Mouse (Mus musculus) limb, embryonic 12.5 days (tissue): ENCODE results near the gene Smad1. TPM values are rescaled to one million over a fixed set of nuclear protein-coding genes. Genes with fewer than 3 reads are reported as not detected.

Experiments
- ATAC-seq: fragments of 200-750 bp; cut with Nextera tagmentation; 2 replicates; pipeline ENCODE4 v1.8.0; 2017; ENCODE audit warnings: low read depth, moderate TSS enrichment; ENCODE audit not compliant: insufficient number of reproducible peaks, insufficient read depth, low FRiP score, low TSS enrichment
- H3K27ac ChIP-seq: fragments of 300-500 bp; sonication (generic); 2 replicates; pipeline ENCODE4 v1.5.1; 2016; ENCODE audit warnings: mild to moderate bottlenecking, moderate library complexity
- H3K27me3 ChIP-seq: fragments of 300-500 bp; sonication (generic); 2 replicates; pipeline ENCODE4 v1.6.1; 2016; ENCODE audit warnings: mild to moderate bottlenecking, moderate library complexity
- H3K36me3 ChIP-seq: fragments of 300-500 bp; sonication (generic); 2 replicates; pipeline ENCODE4 v1.6.1; 2016; ENCODE audit warnings: mild to moderate bottlenecking, moderate library complexity
- H3K4me1 ChIP-seq: fragments of 300-500 bp; sonication (generic); replicated peaks from 2 replicates; pipeline ENCODE4 v1.6.1; 2016
- H3K4me2 ChIP-seq: fragments of 300-500 bp; sonication (generic); 2 replicates; pipeline ENCODE4 v1.6.1; 2016; ENCODE audit warnings: mild to moderate bottlenecking, moderate library complexity
- H3K4me3 ChIP-seq: fragments of 300-500 bp; sonication (generic); replicated peaks from 2 replicates; pipeline ENCODE4 v1.5.1; 2016; ENCODE audit warnings: mild to moderate bottlenecking
- H3K9ac ChIP-seq: fragments of 300-500 bp; sonication (generic); replicated peaks from 2 replicates; pipeline ENCODE4 v1.6.1; 2016; ENCODE audit warnings: mild to moderate bottlenecking, moderate library complexity
- H3K9me3 ChIP-seq: fragments of 300-500 bp; sonication (generic); 2 replicates; pipeline ENCODE4 v1.6.1; 2016; ENCODE audit warnings: mild to moderate bottlenecking, moderate library complexity
- WGBS: fragments of 180-500 bp; shearing (Covaris S2); methylation state at CpG from one replicate; pipeline ENCODE4 v1.1.7; 2016; 5-methylcytosine and 5-hydroxymethylcytosine counted together
- polyA plus RNA-seq: library from polyadenylated mRNA; unstranded; fragments of >200 nt; fragmentation: Nextera tagmentation; extraction: Ambion mirVana; gene quantifications from 2 replicates; pipeline ENCODE4 v1.2.1, GENCODE M21; 2016

Gene Smad1
- polyA plus RNA-seq, 1 experiment from 2014 or later, result 46.3 TPM

GRCm38 (mm10) chr8:79351916-79352315, 47.4 kb downstream of the Smad1 start:
- Histone ChIP-seq H3K36me3 (peaks cover 73% of the 10 kb centered on the region), H3K4me2 (no peak overlapping the region), H3K27me3 (no peaks in the 10 kb centered on the region), H3K9me3 (no peaks in the 10 kb centered on the region), H3K27ac (0 out of 2 replicates have a peak overlapping the region, but pooled peaks have one; percentile 17), H3K9ac (no peak overlapping the region), H3K4me3 (no peak overlapping the region), H3K4me1 (peaks cover 40% of the 10 kb centered on the region)
- no peak for ATAC-seq
- 81% methylated on average over 8 of the region's 8 CpGs for WGBS

DNA sequence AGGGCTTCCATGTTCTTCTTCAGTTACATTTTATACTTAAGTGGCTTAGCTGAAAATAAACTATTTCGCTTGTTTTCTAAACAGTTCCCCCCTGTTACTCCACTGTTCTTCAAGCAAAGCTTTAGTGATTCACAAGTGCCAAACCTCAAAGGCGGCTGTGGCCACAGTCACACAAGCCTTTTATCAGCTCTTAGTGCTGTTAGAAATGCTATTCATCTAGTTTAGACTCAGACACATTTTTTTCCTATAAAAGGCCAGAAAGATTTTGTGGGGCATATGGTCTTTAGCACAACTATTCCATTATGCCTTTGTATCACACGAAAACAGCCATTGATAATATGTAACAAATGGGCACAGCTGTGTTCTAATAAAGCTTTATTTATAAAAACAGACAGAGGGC, 48.5 kb downstream of the Smad1 start:
- no peaks in the 10 kb centered on the region for H3K27me3 ChIP-seq
- no peaks in the 10 kb centered on the region for H3K9me3 ChIP-seq
- H3K36me3 ChIP-seq, result peaks cover 70% of the 10 kb centered on the region
- no peak overlapping the region for H3K4me2 ChIP-seq
- ATAC-seq, result no peak
- no peak overlapping the region for H3K27ac ChIP-seq
- WGBS, result 78% methylated on average over 3 of the region's 3 CpGs
- no peak overlapping the region for H3K9ac ChIP-seq
- peaks cover 30% of the 10 kb centered on the region for H3K4me1 ChIP-seq
- H3K4me3 ChIP-seq, result no peak overlapping the region

GRCm38 (mm10) chr8:79350094-79350593, 49.2 kb downstream of the Smad1 start:
- Histone ChIP-seq H3K4me3 (no peak overlapping the region), H3K27me3 (no peaks in the 10 kb centered on the region), H3K27ac (no peak overlapping the region), H3K36me3 (peaks cover 75% of the 10 kb centered on the region), H3K9ac (no peak overlapping the region), H3K9me3 (no peaks in the 10 kb centered on the region), H3K4me1 (peaks cover 23% of the 10 kb centered on the region), H3K4me2 (no peak overlapping the region)
- no peak for ATAC-seq
- 78% methylated on average over 6 of the region's 6 CpGs for WGBS

- ATAC-seq, result no peak
- Histone ChIP-seq H3K36me3 (peaks cover 74% of the 10 kb centered on the region), H3K27me3 (no peaks in the 10 kb centered on the region), H3K4me3 (no peak overlapping the region), H3K9ac (no peak overlapping the region), H3K27ac (no peak overlapping the region), H3K4me2 (no peak overlapping the region), H3K9me3 (no peaks in the 10 kb centered on the region), H3K4me1 (peaks cover 8% of the 10 kb centered on the region; the same call in 1 of the 2 replicates)
- WGBS, result 87% methylated on average over 10 of the region's 10 CpGs
Measured at GRCm38 (mm10) chr8:79346414-79346813, 52.9 kb downstream of the Smad1 start.

DNA sequence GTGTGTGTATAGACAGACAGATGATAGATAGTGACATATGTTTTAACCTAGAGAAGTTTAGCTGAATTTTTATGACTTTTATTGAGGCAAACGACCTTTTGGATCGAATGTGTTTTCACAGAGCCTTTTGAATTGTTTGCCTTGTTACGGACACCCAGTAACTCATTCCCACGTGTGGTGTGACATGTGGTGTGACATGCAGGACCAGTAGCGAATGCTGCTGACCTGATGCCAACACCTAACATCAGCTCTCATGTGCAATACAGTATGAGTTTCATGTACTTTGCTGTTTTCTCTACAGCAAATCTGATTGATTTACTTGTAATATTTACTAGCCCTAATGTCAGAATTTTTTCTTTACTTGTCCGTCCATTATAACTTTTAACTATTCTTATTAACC, 53.5 kb downstream of the Smad1 start:
- Histone ChIP-seq H3K4me1 (peaks cover 8% of the 10 kb centered on the region; the same call in 1 of the 2 replicates), H3K4me3 (no peak overlapping the region), H3K36me3 (peaks cover 74% of the 10 kb centered on the region), H3K27me3 (no peaks in the 10 kb centered on the region), H3K4me2 (no peak overlapping the region), H3K9ac (no peak overlapping the region), H3K27ac (no peak overlapping the region), H3K9me3 (no peaks in the 10 kb centered on the region)
- no peak for ATAC-seq
- WGBS, result 72% methylated on average over 6 of the region's 6 CpGs

- peaks cover 8% of the 10 kb centered on the region; the same call in 1 of the 2 replicates for H3K4me1 ChIP-seq
- H3K27me3 ChIP-seq, result no peaks in the 10 kb centered on the region
- no peak for ATAC-seq
- no peak overlapping the region for H3K9ac ChIP-seq
- WGBS, result 88% methylated on average over 8 of the region's 8 CpGs
- no peaks in the 10 kb centered on the region for H3K9me3 ChIP-seq
- H3K27ac ChIP-seq, result no peak overlapping the region
- peaks cover 80% of the 10 kb centered on the region for H3K36me3 ChIP-seq
- H3K4me2 ChIP-seq, result no peak overlapping the region
- no peak overlapping the region for H3K4me3 ChIP-seq
Measured at GRCm38 (mm10) chr8:79341236-79341635, 58.1 kb downstream of the Smad1 start.

- H3K36me3 ChIP-seq, result peaks cover 71% of the 10 kb centered on the region
- 80% methylated on average over 9 of the region's 9 CpGs for WGBS
- H3K4me1 ChIP-seq, result peaks cover 8% of the 10 kb centered on the region; the same call in 1 of the 2 replicates
- no peak for ATAC-seq
- H3K4me2 ChIP-seq, result no peak overlapping the region
- H3K9me3 ChIP-seq, result no peaks in the 10 kb centered on the region
- no peak overlapping the region for H3K4me3 ChIP-seq
- no peak overlapping the region for H3K27ac ChIP-seq
- H3K27me3 ChIP-seq, result no peaks in the 10 kb centered on the region
- H3K9ac ChIP-seq, result no peak overlapping the region
Measured at GRCm38 (mm10) chr8:79339555-79339954, 59.8 kb downstream of the Smad1 start.

GRCm38 (mm10) chr8:79338619-79339018, 60.7 kb downstream of the Smad1 start:
- 88% methylated on average over 10 of the region's 10 CpGs for WGBS
- H3K9ac ChIP-seq, result no peak overlapping the region
- H3K9me3 ChIP-seq, result no peaks in the 10 kb centered on the region
- H3K36me3 ChIP-seq, result peaks cover 66% of the 10 kb centered on the region
- no peak overlapping the region for H3K4me3 ChIP-seq
- H3K27ac ChIP-seq, result no peak overlapping the region
- no peak for ATAC-seq
- peaks cover under 1% of the 10 kb centered on the region; the same call in 1 of the 2 replicates for H3K4me1 ChIP-seq
- no peaks in the 10 kb centered on the region for H3K27me3 ChIP-seq
- H3K4me2 ChIP-seq, result no peak overlapping the region

DNA sequence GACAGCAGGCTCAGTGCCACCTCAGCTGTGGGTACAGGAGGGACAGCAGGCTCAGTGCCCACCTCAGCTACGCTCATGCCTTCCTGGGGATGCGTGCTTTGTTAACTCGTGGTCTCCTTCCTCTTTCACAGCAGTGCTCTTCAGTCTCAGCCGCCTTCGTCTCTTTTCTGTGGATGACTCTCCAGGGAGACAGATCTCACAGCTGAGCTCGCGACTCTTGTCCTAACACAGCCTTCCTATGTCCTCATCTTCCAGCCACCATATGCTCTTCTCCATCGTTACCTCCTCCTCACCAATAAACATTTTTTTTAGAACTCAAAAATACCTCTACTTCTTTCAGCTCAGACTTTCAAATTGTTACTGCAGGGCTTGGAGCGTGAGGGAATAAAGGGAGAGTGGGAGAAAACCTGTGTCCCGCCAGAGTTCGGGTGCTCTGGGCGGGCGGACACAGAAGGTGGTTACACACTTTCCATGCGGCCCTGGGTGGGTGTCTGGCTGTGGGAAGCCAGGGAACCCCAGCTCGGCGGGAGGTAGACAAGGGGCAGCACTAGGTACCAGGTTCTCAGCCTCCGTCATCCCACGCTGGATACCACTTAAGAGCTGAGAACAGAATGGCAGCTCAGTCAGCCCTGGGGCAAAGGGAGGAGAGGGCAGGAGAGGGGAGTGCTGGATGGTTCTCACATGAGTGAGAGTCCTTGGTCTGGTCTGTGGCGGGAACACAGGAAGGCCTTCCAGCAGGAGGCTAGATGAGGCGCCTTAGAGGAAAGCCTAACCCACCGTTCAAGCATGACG, 67.0 kb downstream of the Smad1 start:
- whole genome bisulfite sequencing, result 89% methylated on average over 22 of the region's 22 CpGs
- Histone ChIP-seq H3K9me3 (no peaks in the 10 kb centered on the region), H3K36me3 (peaks cover 7% of the 10 kb centered on the region), H3K4me2 (no peak overlapping the region), H3K27me3 (no peaks in the 10 kb centered on the region), H3K9ac (no peak overlapping the region), H3K4me1 (no peaks in the 10 kb centered on the region), H3K4me3 (no peak overlapping the region), H3K27ac (no peak overlapping the region)
- ATAC-seq, result no peak

- WGBS, result 92% methylated on average over 2 of the region's 2 CpGs
- Histone ChIP-seq H3K9ac (no peak overlapping the region), H3K27me3 (no peaks in the 10 kb centered on the region), H3K4me3 (no peak overlapping the region), H3K4me2 (no peak overlapping the region), H3K27ac (no peak overlapping the region), H3K4me1 (no peaks in the 10 kb centered on the region), H3K36me3 (0 out of 2 replicates have a peak, but pooled peaks cover under 1% of the 10 kb centered on the region), H3K9me3 (no peaks in the 10 kb centered on the region)
- ATAC-seq, result no peak
Measured at GRCm38 (mm10) chr8:79331571-79331970, 67.7 kb downstream of the Smad1 start.

- no peak overlapping the region for H3K4me2 ChIP-seq
- WGBS, result 70% methylated on average over 9 of the region's 9 CpGs
- H3K9ac ChIP-seq, result no peak overlapping the region
- ATAC-seq, result no peak
- H3K27me3 ChIP-seq, result no peaks in the 10 kb centered on the region
- H3K4me1 ChIP-seq, result no peaks in the 10 kb centered on the region
- no peak overlapping the region for H3K4me3 ChIP-seq
- no peak overlapping the region for H3K27ac ChIP-seq
- no peaks in the 10 kb centered on the region for H3K36me3 ChIP-seq
- H3K9me3 ChIP-seq, result no peaks in the 10 kb centered on the region
Measured at GRCm38 (mm10) chr8:79331017-79331416, 68.3 kb downstream of the Smad1 start.
